Mouse (Mus musculus) C2C12 (cell line): ENCODE measurements around the gene Stk33.

Experiments used
- CEBPB ChIP-seq: IDR thresholded peaks from one replicate; pipeline ENCODE4 v1.6.1; 2011; ENCODE audit warnings: low read depth, mild to moderate bottlenecking, control low read depth, moderate library complexity
- CTCF ChIP-seq: IDR thresholded peaks from one replicate; pipeline ENCODE4 v1.5.1; 2011; ENCODE audit not compliant: control insufficient read depth, insufficient read depth, insufficient read length
- MAX ChIP-seq: IDR thresholded peaks from one replicate; pipeline ENCODE4 v1.6.1; 2011; ENCODE audit warnings: mild to moderate bottlenecking, control low read depth
- MYOD1 ChIP-seq: IDR thresholded peaks from one replicate; pipeline ENCODE4 v1.6.1; 2011; ENCODE audit warnings: low read depth; ENCODE audit not compliant: control insufficient read depth, insufficient read length
- MYOG ChIP-seq: IDR thresholded peaks from one replicate; pipeline ENCODE4 v1.6.1; 2011; ENCODE audit not compliant: control insufficient read depth, insufficient read length; ENCODE audit errors: extremely low read depth
- USF1 ChIP-seq: IDR thresholded peaks from one replicate; pipeline ENCODE4 v1.6.1; 2011; ENCODE audit warnings: low read depth, mild to moderate bottlenecking, control low read depth, moderate library complexity

GRCm38 (mm10) chr7:109445012-109445411 is 6.1 kb upstream of the Stk33 start:
- TF ChIP-seq CTCF (peak; percentile 34), MYOD1 (no peak), MAX (no peak), MYOG (no peak), CEBPB (no peak), USF1 (no peak)
